Mouse (Mus musculus) induced T-regulatory cell, adult 2 months (primary cell): ENCODE results near the gene Cmya5.

Experiments used
- DNase-seq: peaks from one replicate; pipeline ENCODE4 v3.0.0-alpha.2; 2012; ENCODE audit warnings: low read depth

Cmya5 gene

DNA sequence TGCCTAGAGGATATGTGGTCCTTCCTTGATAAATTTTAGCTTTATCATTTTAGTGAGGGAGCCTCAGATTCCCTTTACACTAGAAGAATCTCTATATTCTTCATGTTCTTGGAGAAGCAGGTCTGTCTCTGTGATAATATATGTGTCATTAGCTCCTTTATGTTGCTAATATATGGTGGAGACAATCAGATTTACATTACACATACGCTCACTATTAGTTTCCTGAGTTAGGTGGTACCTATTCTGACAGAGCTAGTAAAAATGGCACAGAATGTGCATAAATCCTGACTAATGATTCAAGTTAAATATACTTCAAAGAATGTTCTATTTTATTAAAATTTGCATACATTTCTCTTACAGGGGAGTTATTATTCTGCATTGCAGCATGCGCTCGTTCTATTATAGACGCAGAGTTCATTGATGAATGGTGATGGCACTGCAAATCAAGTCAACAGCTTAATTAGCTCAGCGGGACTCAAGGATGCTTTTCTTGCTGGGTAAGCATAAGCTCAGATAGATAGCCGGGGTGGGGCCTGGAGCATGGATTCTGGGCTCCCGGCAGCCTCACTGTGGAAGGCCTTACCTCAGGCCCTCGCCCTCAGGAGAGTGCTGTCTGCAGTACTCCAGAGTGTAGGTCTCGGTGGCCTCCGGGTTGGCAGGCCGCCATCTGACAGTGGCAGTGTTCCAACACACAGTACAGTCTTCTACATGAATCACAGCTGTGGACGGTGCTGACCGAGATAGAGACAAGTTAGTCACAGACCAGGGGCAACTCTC lies 81.5 kb downstream of the Cmya5 start:
- no peak for DNase-seq

DNA sequence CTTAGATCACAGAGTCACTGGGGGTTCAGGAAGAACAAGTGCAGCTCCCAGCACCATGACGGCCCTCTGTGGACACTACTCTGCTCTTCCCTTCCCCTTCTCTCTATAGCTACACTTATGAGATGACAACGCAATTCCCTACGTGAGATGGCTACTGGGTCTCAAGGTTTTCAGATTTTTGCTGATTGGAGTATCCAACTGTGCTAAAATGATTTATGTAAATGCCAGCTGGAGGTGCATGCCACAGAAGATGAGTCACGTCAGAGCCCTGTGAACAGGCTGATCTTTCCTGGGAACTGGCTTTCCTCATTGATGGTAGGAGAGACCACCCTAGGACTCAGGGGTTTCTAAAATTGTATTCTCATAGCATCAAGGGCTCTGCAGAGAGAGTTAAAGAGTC lies 83.2 kb downstream of the Cmya5 start:
- no peak for DNase-seq

DNA sequence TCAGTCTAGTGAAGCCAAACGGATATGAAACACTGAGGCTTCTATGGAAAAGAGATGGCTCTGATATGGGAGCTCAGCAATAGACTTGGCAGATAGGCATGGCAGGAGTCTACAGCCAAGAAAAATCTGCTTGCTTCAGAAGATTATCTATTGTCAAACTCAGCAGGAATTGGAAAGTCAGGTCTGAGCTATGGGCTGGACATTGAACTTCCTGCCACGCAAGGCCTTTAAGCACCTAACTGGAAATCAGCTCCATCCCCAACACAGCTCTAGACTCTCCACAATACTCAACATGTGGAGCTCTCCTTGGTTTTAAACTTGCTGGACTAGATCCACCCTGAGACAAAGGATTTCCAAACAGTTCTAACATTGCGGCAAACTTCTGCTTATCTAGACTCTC lies 84.1 kb downstream of the Cmya5 start:
- DNase-seq = no peak

DNA sequence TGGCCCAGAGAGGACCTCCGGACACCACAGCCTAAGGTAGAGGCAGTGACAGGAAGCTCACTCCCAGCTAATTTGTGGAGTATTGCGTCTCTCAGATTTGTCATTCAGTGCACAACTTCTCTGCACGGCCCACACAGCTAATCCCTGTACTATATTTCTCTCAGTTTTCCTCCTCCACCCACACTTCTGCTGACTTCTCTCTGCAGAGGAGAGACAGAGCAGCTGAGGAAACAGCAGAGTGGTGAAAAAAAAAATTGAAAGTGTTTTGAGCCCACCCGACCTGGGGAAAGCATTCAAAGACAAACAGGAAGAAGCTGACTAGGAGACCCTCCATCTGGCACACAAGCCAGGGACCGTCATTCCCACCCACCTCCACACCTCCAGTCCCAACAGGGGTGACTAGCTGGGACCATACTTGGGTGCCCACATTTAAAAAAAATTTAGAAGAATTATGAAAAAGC lies 85.9 kb downstream of the Cmya5 start:
- no peak for DNase-seq

- no peak for DNase-seq
Measured at GRCm38 (mm10) chr13:93057492-93058260, 86.8 kb downstream of the Cmya5 start.

GRCm38 (mm10) chr13:93056091-93056490 lies 88.4 kb downstream of the Cmya5 start:
- no peak for DNase-seq

DNA sequence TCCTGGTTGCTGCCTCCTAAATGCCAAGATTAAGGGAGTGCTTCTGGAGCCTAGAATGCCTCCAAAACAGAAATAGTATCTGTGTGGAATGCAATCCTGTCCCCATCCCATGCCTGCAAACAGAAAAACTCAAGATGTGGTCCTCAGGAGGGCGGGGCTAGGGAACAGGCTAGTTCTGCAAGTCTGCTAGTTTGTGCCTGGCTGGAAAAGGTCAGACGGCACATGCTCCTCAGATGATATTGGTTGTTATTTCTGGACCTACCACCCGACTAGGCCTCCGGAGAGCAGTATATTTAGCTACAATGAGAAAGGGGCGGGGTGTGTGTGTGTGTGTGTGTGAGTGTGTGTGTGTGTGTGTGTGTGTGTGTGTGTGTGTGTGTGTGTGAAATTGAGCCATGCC lies 93.0 kb downstream of the Cmya5 start:
- no peak for DNase-seq

DNA sequence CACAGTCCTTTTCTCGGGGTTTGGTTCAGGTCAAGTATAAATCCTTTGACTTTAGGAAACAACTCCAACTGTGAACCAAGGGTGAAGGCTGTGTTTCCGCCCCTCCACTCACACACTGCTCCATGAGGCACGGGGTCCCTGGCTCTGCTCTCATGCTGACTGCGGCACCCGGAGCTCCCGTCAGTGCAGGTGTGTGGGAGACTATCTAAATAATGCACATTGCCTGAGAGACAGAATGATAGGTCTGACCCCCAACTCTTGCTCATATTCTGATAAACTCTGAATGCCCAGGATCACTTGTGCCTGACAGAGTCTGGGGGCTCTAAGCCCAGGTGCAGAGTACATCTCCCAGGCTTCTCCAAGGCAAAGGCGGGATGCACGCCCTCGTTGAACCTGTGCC lies 103.5 kb downstream of the Cmya5 start:
- no peak for DNase-seq

- DNase-seq = no peak
Measured at GRCm38 (mm10) chr13:93036218-93036617, 108.3 kb downstream of the Cmya5 start.

DNA sequence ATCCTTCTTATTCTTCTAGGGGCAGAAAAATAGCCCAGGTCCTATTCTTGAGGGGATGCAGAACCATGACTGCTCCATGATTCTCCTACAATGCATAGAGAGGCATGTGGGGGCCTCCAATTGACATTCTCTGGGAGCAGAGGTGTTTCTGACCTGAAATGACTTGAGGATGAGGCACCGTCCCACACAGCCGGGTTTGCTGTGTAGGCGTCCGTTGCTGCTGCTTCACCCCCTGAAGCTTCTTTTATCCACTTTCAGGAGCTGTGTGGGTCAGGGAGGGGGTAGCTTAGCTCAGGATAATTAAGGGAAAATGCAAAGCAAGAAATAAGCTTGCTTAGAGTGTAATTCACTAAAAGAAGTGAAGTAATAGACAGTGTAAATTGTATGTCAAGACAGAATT lies 115.2 kb downstream of the Cmya5 start:
- no peak for DNase-seq

GRCm38 (mm10) chr13:93024837-93025236 lies 119.7 kb downstream of the Cmya5 start:
- no peak for DNase-seq

DNA sequence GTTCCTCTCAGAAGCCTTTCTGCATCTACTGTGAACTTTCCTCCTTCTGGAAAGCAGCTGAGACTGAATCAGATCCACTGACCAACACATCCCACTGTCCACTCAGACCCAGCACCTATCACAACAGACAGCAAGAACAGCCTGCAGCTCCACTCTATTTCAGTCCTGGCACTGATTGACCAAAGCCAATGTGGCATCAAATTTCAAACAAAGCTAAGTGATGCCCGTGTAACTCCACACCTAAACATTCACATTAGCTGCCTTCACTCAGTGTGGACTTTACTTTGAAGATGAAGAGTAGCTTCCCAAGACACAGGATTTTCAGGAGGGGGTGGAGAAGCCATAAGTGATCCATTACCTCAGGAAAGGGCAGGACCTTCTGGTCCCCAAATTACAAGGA lies 122.4 kb downstream of the Cmya5 start:
- no peak for DNase-seq

GRCm38 (mm10) chr13:93012952-93013351 lies 131.6 kb downstream of the Cmya5 start:
- DNase-seq = no peak

DNA sequence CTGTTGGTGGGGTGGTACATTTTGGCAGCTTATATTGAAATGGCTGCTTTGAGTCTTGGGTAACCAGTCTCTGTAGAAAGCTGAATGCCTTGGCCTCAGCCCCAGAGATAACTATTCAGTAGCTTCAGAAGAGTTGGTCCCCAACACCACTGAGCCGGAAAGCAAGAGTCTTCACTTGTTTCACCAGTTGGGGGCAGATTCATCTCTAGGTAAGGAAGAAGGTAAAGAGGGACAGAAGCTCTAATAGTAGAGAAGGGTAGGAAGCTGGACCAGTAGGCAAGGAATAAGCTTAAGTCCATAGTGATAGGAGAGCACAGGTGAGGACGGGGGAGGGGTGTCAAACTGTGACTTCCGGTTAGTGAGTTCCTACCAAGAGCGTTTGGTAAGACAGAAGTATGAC lies 133.2 kb downstream of the Cmya5 start:
- DNase-seq = no peak

DNA sequence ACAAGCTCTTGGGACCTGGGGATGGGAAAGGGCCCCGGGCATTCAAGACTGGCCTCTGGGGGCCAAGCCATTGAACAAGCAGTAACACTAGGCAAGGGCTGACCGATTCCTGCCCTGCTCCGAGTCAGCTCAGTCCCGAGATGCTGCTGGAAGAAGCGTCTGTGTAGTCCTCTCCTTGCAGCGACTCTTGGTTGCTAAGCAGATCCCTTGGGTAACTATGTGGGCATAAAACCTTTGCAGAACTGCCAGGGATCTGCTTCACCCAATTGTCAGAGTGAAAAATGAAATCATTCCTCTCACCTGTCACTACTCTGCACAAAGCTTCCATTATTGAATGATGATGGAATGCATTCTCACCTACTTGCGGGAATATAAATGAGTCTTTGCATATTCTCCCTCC lies 134.0 kb downstream of the Cmya5 start:
- no peak for DNase-seq

GRCm38 (mm10) chr13:93007078-93007477 lies 137.4 kb downstream of the Cmya5 start:
- no peak for DNase-seq

DNA sequence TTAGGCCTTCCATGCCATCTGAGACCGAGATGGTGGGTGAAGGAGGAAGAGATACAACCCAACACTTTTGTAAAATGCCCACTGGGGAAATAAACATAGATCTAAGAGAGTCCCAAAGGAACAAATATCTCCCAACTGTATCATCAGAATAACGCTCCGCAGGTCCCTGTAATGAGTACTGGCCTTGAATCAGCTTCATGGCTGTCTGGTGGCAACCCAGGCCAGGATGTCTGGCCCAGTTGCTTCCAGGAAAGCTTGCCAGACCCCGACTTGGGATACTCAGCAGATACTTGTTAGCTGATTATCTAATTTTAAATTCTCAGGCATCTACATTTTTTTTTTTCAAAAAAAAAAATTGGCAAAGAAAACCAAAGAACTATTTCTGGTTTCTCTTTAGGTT lies 138.2 kb downstream of the Cmya5 start:
- DNase-seq = no peak

DNA sequence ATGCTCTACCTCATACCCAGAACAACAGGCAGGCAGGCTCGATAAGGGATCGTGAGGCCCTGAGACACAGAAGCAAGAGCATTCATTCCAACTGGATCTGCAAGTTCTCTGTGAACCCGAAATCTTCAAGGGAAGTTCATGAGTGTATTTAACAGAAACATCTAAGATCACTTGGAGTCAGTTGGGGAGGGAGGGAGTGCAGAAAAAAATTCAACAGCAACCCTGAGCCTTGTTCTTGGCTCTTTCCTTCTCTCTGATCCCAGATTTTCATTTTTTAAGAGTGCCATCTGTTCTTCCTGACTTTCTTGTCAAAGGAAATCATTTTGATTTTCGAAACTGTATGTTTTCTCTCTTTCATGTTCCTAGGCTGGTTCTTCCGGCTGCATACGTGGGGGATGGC lies 140.5 kb downstream of the Cmya5 start:
- DNase-seq = no peak

- DNase-seq = no peak
Measured at GRCm38 (mm10) chr13:93002456-93002855, 142.1 kb downstream of the Cmya5 start.

DNA sequence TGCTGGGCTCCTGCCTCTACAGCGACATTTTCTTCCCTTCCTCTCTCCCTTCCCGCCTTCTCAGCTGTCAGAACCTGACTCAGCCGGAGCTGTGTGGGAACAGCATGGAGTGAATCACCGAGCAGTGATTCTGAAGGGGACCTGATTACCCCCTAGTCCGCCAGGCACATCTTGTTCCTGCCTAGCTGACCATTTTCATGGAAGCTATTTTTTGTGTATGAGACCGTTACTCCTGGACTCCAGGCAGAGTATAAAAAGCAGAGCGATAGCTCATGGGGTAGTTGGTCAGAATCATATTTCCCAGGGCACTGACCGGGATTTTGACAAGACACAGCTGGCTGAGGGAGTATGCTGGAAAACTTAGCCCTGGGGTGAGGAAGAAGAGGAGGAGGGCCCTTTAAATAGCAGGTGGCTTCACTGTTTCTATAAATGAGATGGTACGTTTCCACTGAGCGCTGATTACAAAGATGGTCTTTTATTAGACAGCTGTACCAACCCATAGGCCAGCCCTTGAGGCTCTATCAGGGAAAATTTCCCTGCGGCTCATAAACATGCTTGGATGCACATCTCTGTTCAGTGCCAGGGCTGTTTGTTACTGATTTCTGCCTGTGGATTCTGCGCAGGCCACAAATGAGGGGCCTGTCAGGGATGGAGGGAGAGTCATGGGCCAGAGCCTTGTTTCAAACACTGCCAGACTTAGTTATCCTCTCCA lies 143.7 kb downstream of the Cmya5 start:
- DNase-seq = no peak

GRCm38 (mm10) chr13:92999860-93000259 lies 144.7 kb downstream of the Cmya5 start:
- no peak for DNase-seq

DNA sequence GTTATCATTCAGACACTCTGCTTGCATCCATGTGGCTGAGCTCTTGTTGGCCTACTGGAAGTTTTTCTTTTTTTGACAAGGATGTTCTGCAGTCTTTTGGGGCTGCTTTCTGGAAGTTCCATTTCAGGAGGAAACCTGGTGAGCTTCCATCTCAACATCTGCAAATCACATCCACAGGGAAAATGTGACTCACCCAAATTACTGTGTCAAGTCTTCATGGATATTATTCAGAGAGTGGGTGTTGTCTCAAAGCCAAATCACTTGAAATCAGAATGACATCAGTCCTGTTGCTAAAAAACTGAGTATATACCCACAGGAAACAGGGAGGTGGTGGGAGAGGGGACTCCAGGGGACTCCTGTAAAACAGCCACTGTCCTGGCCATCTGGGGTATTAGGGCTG lies 149.8 kb downstream of the Cmya5 start:
- DNase-seq = no peak

GRCm38 (mm10) chr13:92992823-92993222 lies 151.7 kb downstream of the Cmya5 start:
- DNase-seq = no peak
